Mouse (Mus musculus): Measurements from ENCODE around the gene Upf2. TPM values are rescaled to one million over a fixed set of nuclear protein-coding genes. Genes with fewer than 3 reads are reported as not detected.
A peak's percentile ranks its signal among the peaks of the same experiment; 100 is the strongest.
"Not testable (repeated sequence)": the region's sequence is repeated elsewhere in the genome, so short reads cannot be mapped to it uniquely, and the experiment has no call there.

The Upf2 gene
- polyA plus RNA-seq, 1 experiment = 2.4 TPM

- no peaks in the 10 kb centered on the region; the same call in 1 of the 2 replicates for H3K4me1 ChIP-seq (ENCODE audit: control insufficient read depth, insufficient read depth, insufficient read length)
- TF ChIP-seq CTCF (IDR thresholded peaks at IDR 0.05; ENCODE audit: extremely low read depth, insufficient read depth, insufficient read length, insufficient replicate concordance) (no peak), POLR2A (IDR thresholded peaks at IDR 0.05; ENCODE audit: low read depth, low read length) (no peak)
- H3K36me3 ChIP-seq (ENCODE audit: control insufficient read depth, insufficient read depth, low read length) = no peaks in the 10 kb centered on the region
- H3K27ac ChIP-seq (ENCODE audit: insufficient read depth, low read length) = no peak overlapping the region
- H3K27me3 ChIP-seq (ENCODE audit: control insufficient read depth, insufficient read depth, low read length) = no peaks in the 10 kb centered on the region
- H3K4me3 ChIP-seq (ENCODE audit: extremely low read depth, insufficient read depth, insufficient read length) = no peak overlapping the region
- 48% methylated on average over 19 of the region's 19 CpGs for WGBS
- DNase-seq (ENCODE audit: low read depth in 1 of 2, low spot score in 2 of 2) = peak; percentile 38 to 60
These were observed 134.6 kb downstream of the Upf2 start for GRCm38 (mm10) chr2:6085622-6086530.

GRCm38 (mm10) chr2:6087151-6087550, 135.9 kb downstream of the Upf2 start:
- H3K4me1 ChIP-seq (ENCODE audit: control insufficient read depth, insufficient read depth, insufficient read length) = no peaks in the 10 kb centered on the region; the same call in 1 of the 2 replicates
- DNase-seq (ENCODE audit: low read depth in 1 of 2, low spot score in 2 of 2) = no peak
- 97% methylated on average over 5 of the region's 5 CpGs for WGBS
- H3K27me3 ChIP-seq (ENCODE audit: control insufficient read depth, insufficient read depth, low read length) = no peaks in the 10 kb centered on the region
- H3K4me3 ChIP-seq (ENCODE audit: extremely low read depth, insufficient read depth, insufficient read length) = no peak overlapping the region
- H3K27ac ChIP-seq (ENCODE audit: insufficient read depth, low read length) = no peak overlapping the region
- H3K36me3 ChIP-seq (ENCODE audit: control insufficient read depth, insufficient read depth, low read length) = no peaks in the 10 kb centered on the region
- TF ChIP-seq CTCF (IDR thresholded peaks at IDR 0.05; ENCODE audit: extremely low read depth, insufficient read depth, insufficient read length, insufficient replicate concordance) (no peak), POLR2A (IDR thresholded peaks at IDR 0.05; ENCODE audit: low read depth, low read length) (no peak)

GRCm38 (mm10) chr2:6089941-6090340, 138.7 kb downstream of the Upf2 start:
- 94% methylated on average over 16 of the region's 16 CpGs for WGBS
- not testable (repeated sequence) for H3K36me3 ChIP-seq (ENCODE audit: control insufficient read depth, insufficient read depth, low read length); H3K4me3 ChIP-seq (ENCODE audit: extremely low read depth, insufficient read depth, insufficient read length)

GRCm38 (mm10) chr2:6097113-6097716, 145.9 kb downstream of the Upf2 start:
- Histone ChIP-seq H3K36me3 (ENCODE audit: control insufficient read depth, insufficient read depth, low read length) (no peaks in the 10 kb centered on the region), H3K27me3 (ENCODE audit: control insufficient read depth, insufficient read depth, low read length) (peaks cover 10% of the 10 kb centered on the region; the same call in 1 of the 2 replicates), H3K4me3 (ENCODE audit: extremely low read depth, insufficient read depth, insufficient read length) (no peak overlapping the region), H3K27ac (ENCODE audit: insufficient read depth, low read length) (no peak overlapping the region), H3K4me1 (ENCODE audit: control insufficient read depth, insufficient read depth, insufficient read length) (peaks cover 6% of the 10 kb centered on the region; the same call in 1 of the 2 replicates)
- no peak for DNase-seq (ENCODE audit: low read depth in 1 of 2, low spot score in 2 of 2)
- TF ChIP-seq POLR2A (IDR thresholded peaks at IDR 0.05; ENCODE audit: low read depth, low read length) (no peak), CTCF (IDR thresholded peaks at IDR 0.05; ENCODE audit: extremely low read depth, insufficient read depth, insufficient read length, insufficient replicate concordance) (no peak)
- WGBS = 78% methylated on average over 7 of the region's 7 CpGs

More at GRCm38 (mm10) chr2:6089941-6090340, 138.7 kb downstream of the Upf2 start:
- H3K27ac ChIP-seq (ENCODE audit: insufficient read depth, low read length); DNase-seq (ENCODE audit: low read depth in 1 of 2, low spot score in 2 of 2); H3K4me1 ChIP-seq (ENCODE audit: control insufficient read depth, insufficient read depth, insufficient read length); H3K27me3 ChIP-seq (ENCODE audit: control insufficient read depth, insufficient read depth, low read length): not testable (repeated sequence)

GRCm38 (mm10) chr2:6098924-6099323, 147.7 kb downstream of the Upf2 start:
- no peak for DNase-seq (ENCODE audit: low read depth in 1 of 2, low spot score in 2 of 2)
- Histone ChIP-seq H3K27me3 (ENCODE audit: control insufficient read depth, insufficient read depth, low read length) (peaks cover 10% of the 10 kb centered on the region; the same call in 1 of the 2 replicates), H3K4me3 (ENCODE audit: extremely low read depth, insufficient read depth, insufficient read length) (no peak overlapping the region), H3K4me1 (ENCODE audit: control insufficient read depth, insufficient read depth, insufficient read length) (peaks cover 6% of the 10 kb centered on the region; the same call in 1 of the 2 replicates), H3K36me3 (ENCODE audit: control insufficient read depth, insufficient read depth, low read length) (no peaks in the 10 kb centered on the region), H3K27ac (ENCODE audit: insufficient read depth, low read length) (no peak overlapping the region)
- TF ChIP-seq CTCF (IDR thresholded peaks at IDR 0.05; ENCODE audit: extremely low read depth, insufficient read depth, insufficient read length, insufficient replicate concordance) (no peak), POLR2A (IDR thresholded peaks at IDR 0.05; ENCODE audit: low read depth, low read length) (no peak)
- WGBS = 78% methylated on average over 6 of the region's 6 CpGs

- peaks cover 6% of the 10 kb centered on the region; the same call in 1 of the 2 replicates for H3K4me1 ChIP-seq (ENCODE audit: control insufficient read depth, insufficient read depth, insufficient read length)
- peaks cover 10% of the 10 kb centered on the region; the same call in 1 of the 2 replicates for H3K27me3 ChIP-seq (ENCODE audit: control insufficient read depth, insufficient read depth, low read length)
- no peak for DNase-seq (ENCODE audit: low read depth in 1 of 2, low spot score in 2 of 2)
- H3K36me3 ChIP-seq (ENCODE audit: control insufficient read depth, insufficient read depth, low read length) = no peaks in the 10 kb centered on the region
- H3K27ac ChIP-seq (ENCODE audit: insufficient read depth, low read length) = no peak overlapping the region
- no peak overlapping the region for H3K4me3 ChIP-seq (ENCODE audit: extremely low read depth, insufficient read depth, insufficient read length)
- no peak for TF ChIP-seq POLR2A (IDR thresholded peaks at IDR 0.05; ENCODE audit: low read depth, low read length)
- no peak for TF ChIP-seq CTCF (IDR thresholded peaks at IDR 0.05; ENCODE audit: extremely low read depth, insufficient read depth, insufficient read length, insufficient replicate concordance)
- 74% methylated on average over 9 of the region's 9 CpGs for WGBS
These were observed 148.2 kb downstream of the Upf2 start for GRCm38 (mm10) chr2:6099443-6099842.

Data from spleen, adult 2 months (tissue).